Mouse (Mus musculus) lung, adult 2 months (tissue): Measurements from ENCODE around the gene Epn3. TPM values are rescaled to one million over a fixed set of nuclear protein-coding genes. Genes with fewer than 3 reads are reported as not detected.
A peak's percentile ranks its signal among the peaks of the same experiment; 100 is the strongest.

Experiments used
- DNase-seq: peaks from one replicate; pipeline ENCODE4 v3.0.0; 2022
- H3K4me1 ChIP-seq: fragments of 200-500 bp; 2 replicates; pipeline ENCODE4 v1.6.1; 2011; ENCODE audit warnings: low read length; ENCODE audit not compliant: control insufficient read depth, insufficient read depth
- H3K4me3 ChIP-seq: fragments of 200-500 bp; replicated peaks from 2 replicates; pipeline ENCODE3; 2011; ENCODE audit warnings: low read depth, mild to moderate bottlenecking, control low read depth, low read length; ENCODE audit errors: extremely low read depth
- CTCF ChIP-seq: fragments of 200-500 bp; IDR thresholded peaks from 2 replicates; pipeline ENCODE4 v1.5.1; 2011; ENCODE audit warnings: mild to moderate bottlenecking, low read length, control low read depth; ENCODE audit not compliant: insufficient read depth
- POLR2A ChIP-seq: fragments of 200-500 bp; IDR thresholded peaks from 2 replicates; pipeline ENCODE4 v1.6.1; 2011; ENCODE audit warnings: low read depth, mild to moderate bottlenecking, control low read depth, low read length, borderline replicate concordance; ENCODE audit errors: extremely low read depth
- WGBS: fragments of 180-500 bp; shearing (Covaris S2); methylation state at CpG from one replicate; pipeline ENCODE4 v1.1.7; 2018; 5-methylcytosine and 5-hydroxymethylcytosine counted together
- polyA plus RNA-seq: library from polyadenylated mRNA; depleted of rRNA; stranded (reverse); fragments of >200 nt; gene quantifications from 2 replicates; pipeline ENCODE4 v1.2.3, GENCODE M21; 2012

Epn3 gene
- polyA plus RNA-seq, 1 experiment, result 62.2 TPM

GRCm38 (mm10) chr11:94498093-94498996 lies 1.4 kb downstream of the Epn3 start:
- peak overlapping the region; percentile 65 for H3K4me3 ChIP-seq
- peak; percentile 72 for DNase-seq
- WGBS, result 24% methylated on average over 19 of the region's 19 CpGs

GRCm38 (mm10) chr11:94495415-94495814 lies 4.4 kb downstream of the Epn3 start:
- TF ChIP-seq POLR2A (no peak), CTCF (no peak)
- peaks cover 8% of the 10 kb centered on the region for H3K4me1 ChIP-seq
- 75% methylated on average over 3 of the region's 3 CpGs for WGBS
- DNase-seq, result peak; percentile 62
- no peak overlapping the region for H3K4me3 ChIP-seq

More at GRCm38 (mm10) chr11:94498093-94498996, 1.4 kb downstream of the Epn3 start:
- TF ChIP-seq CTCF (no peak), POLR2A (no peak; the same call in 1 of the 2 replicates)
- peaks cover 5% of the 10 kb centered on the region for H3K4me1 ChIP-seq

GRCm38 (mm10) chr11:94491749-94492099 lies 8.1 kb downstream of the Epn3 start:
- no peak for DNase-seq
- H3K4me3 ChIP-seq, result no peak overlapping the region
- TF ChIP-seq POLR2A (no peak), CTCF (no peak)
- whole genome bisulfite sequencing, result 48% methylated on average over 7 of the region's 7 CpGs
- H3K4me1 ChIP-seq, result peaks cover 8% of the 10 kb centered on the region; the same call in 1 of the 2 replicates

- no peak for DNase-seq
- WGBS, result 14% methylated on average over 52 of the region's 55 CpGs
- Histone ChIP-seq H3K4me3 (no peak overlapping the region), H3K4me1 (peaks cover 8% of the 10 kb centered on the region; the same call in 1 of the 2 replicates)
- TF ChIP-seq CTCF, result no peak
- no peak for TF ChIP-seq POLR2A
Measured at GRCm38 (mm10) chr11:94491035-94491748, 8.6 kb downstream of the Epn3 start.

- peaks cover 8% of the 10 kb centered on the region; the same call in 1 of the 2 replicates for H3K4me1 ChIP-seq
- H3K4me3 ChIP-seq, result no peak overlapping the region
- DNase-seq, result no peak
- TF ChIP-seq CTCF (no peak), POLR2A (no peak; the same call in 1 of the 2 replicates)
- WGBS, result 42% methylated on average over 4 of the region's 4 CpGs
Measured at GRCm38 (mm10) chr11:94489745-94490144, 10.0 kb downstream of the Epn3 start.

GRCm38 (mm10) chr11:94488767-94489533 lies 10.8 kb downstream of the Epn3 start:
- 78% methylated on average over 11 of the region's 11 CpGs for WGBS
- Histone ChIP-seq H3K4me3 (no peak overlapping the region), H3K4me1 (peaks cover 8% of the 10 kb centered on the region; the same call in 1 of the 2 replicates)
- TF ChIP-seq POLR2A, result no peak
- no peak for TF ChIP-seq CTCF
- DNase-seq, result no peak

GRCm38 (mm10) chr11:94486001-94486400 lies 13.8 kb downstream of the Epn3 start, which contains the start of gene Spata20:
Gene Spata20 (minus strand): TSS chr11:94486179.
- H3K4me3 ChIP-seq, result no peak within 1 kb of the TSS
- peaks cover 6% of the 10 kb centered on the region; the same call in 1 of the 2 replicates for H3K4me1 ChIP-seq
- WGBS, result 4% methylated on average over 24 of the region's 24 CpGs

GRCm38 (mm10) chr11:94485223-94485622 lies 14.6 kb downstream of the Epn3 start:
- TF ChIP-seq CTCF (no peak), POLR2A (no peak)
- Histone ChIP-seq H3K4me1 (0 out of 2 replicates have a peak, but pooled peaks cover 2% of the 10 kb centered on the region), H3K4me3 (no peak overlapping the region)
- 56% methylated on average over 5 of the region's 5 CpGs for whole genome bisulfite sequencing
- no peak for DNase-seq

More at GRCm38 (mm10) chr11:94486001-94486400, 13.8 kb downstream of the Epn3 start, which contains the start of gene Spata20:
- no peak for TF ChIP-seq POLR2A
- TF ChIP-seq CTCF, result peak; percentile 73
- DNase-seq, result peak; percentile 86

- Histone ChIP-seq H3K4me3 (no peak overlapping the region), H3K4me1 (0 out of 2 replicates have a peak, but pooled peaks cover 2% of the 10 kb centered on the region)
- WGBS, result 88% methylated on average over 9 of the region's 9 CpGs
- TF ChIP-seq CTCF, result no peak
- TF ChIP-seq POLR2A, result no peak
- DNase-seq, result no peak
Measured at GRCm38 (mm10) chr11:94484636-94485035, 15.1 kb downstream of the Epn3 start.

GRCm38 (mm10) chr11:94483921-94484320 lies 15.9 kb downstream of the Epn3 start:
- no peaks in the 10 kb centered on the region for H3K4me1 ChIP-seq
- DNase-seq, result no peak
- WGBS, result 80% methylated on average over 14 of the region's 14 CpGs

More at GRCm38 (mm10) chr11:94483921-94484320, 15.9 kb downstream of the Epn3 start:
- H3K4me3 ChIP-seq, result no peak overlapping the region
- TF ChIP-seq CTCF, result no peak
- no peak for TF ChIP-seq POLR2A
